Mouse (Mus musculus) megakaryocyte-erythroid progenitor cell, adult 5-6 weeks (primary cell): ENCODE measurements around the gene Hist1h4d. TPM values are rescaled to one million over a fixed set of nuclear protein-coding genes. Genes with fewer than 3 reads are reported as not detected.
"Not testable (repeated sequence)": the region's sequence is repeated elsewhere in the genome, so short reads cannot be mapped to it uniquely, and the experiment has no call there.

Experiments used
- ATAC-seq: replicated peaks from 2 replicates; pipeline ENCODE4 v1.8.0; 2016; ENCODE audit warnings: mild to moderate bottlenecking, inconsistent platforms; ENCODE audit not compliant: severe bottlenecking, poor library complexity, low FRiP score, low TSS enrichment
- total RNA-seq, 2 experiments: library from RNA; stranded (forward) in 1 of 2; stranded (reverse) in 1 of 2; fragments of 200-1000, 215-1000 nt in 1 of 2; fragments of >200 nt in 1 of 2; fragmentation: Nextera tagmentation in 1 of 2; gene quantifications; 2 replicates each; pipeline ENCODE4 v1.2.3; 2014 to 2017

Gene Hist1h4d
- total RNA-seq, 2 experiments from 2014 or later, result 470 to 1,171 TPM

- no peak for ATAC-seq
Observed at GRCm38 (mm10) chr13:23586099-23586939, 4.9 kb downstream of the Hist1h4d start.

- no peak for ATAC-seq
Observed at GRCm38 (mm10) chr13:23586940-23587225, 5.5 kb downstream of the Hist1h4d start.

GRCm38 (mm10) chr13:23591206-23591605 is 9.8 kb downstream of the Hist1h4d start:
- no peak for ATAC-seq

GRCm38 (mm10) chr13:23591886-23592285 is 10.5 kb downstream of the Hist1h4d start:
- ATAC-seq, result not testable (repeated sequence)

- no peak for ATAC-seq
Observed at GRCm38 (mm10) chr13:23592614-23593013, 11.2 kb downstream of the Hist1h4d start.

GRCm38 (mm10) chr13:23593051-23593770 is 11.8 kb downstream of the Hist1h4d start:
- no peak for ATAC-seq

GRCm38 (mm10) chr13:23595185-23595584 is 13.8 kb downstream of the Hist1h4d start:
- no peak for ATAC-seq

GRCm38 (mm10) chr13:23595622-23596372 is 14.4 kb downstream of the Hist1h4d start:
- peak; percentile 97 for ATAC-seq

GRCm38 (mm10) chr13:23597957-23598356 is 16.6 kb downstream of the Hist1h4d start:
- ATAC-seq, result peak; percentile 56

- no peak for ATAC-seq
Observed at GRCm38 (mm10) chr13:23603182-23603699, 21.8 kb downstream of the Hist1h4d start.

GRCm38 (mm10) chr13:23604452-23604851 is 23.1 kb downstream of the Hist1h4d start:
- ATAC-seq, result no peak

- no peak for ATAC-seq
Observed at GRCm38 (mm10) chr13:23605052-23605451, 23.7 kb downstream of the Hist1h4d start.

GRCm38 (mm10) chr13:23609209-23609608 is 27.8 kb downstream of the Hist1h4d start:
- peak; percentile 93 for ATAC-seq

- no peak for ATAC-seq
Observed at GRCm38 (mm10) chr13:23609844-23610243, 28.4 kb downstream of the Hist1h4d start.

GRCm38 (mm10) chr13:23610393-23610792 is 29.0 kb downstream of the Hist1h4d start:
- no peak for ATAC-seq

- ATAC-seq, result no peak
Observed at GRCm38 (mm10) chr13:23611638-23612037, 30.2 kb downstream of the Hist1h4d start.

GRCm38 (mm10) chr13:23620056-23620732 is 38.8 kb downstream of the Hist1h4d start:
- ATAC-seq, result no peak

GRCm38 (mm10) chr13:23620733-23621531 is 39.5 kb downstream of the Hist1h4d start, which contains the start of gene Hist1h2be:
Gene Hist1h2be, minus strand, starts transcription at chr13:23621124.
- peak; percentile 73 for ATAC-seq
